Mouse (Mus musculus): ENCODE measurements around the gene Myh2. TPM values are rescaled to one million over a fixed set of nuclear protein-coding genes. Genes with fewer than 3 reads are reported as not detected.

Gene Myh2
- polyA plus RNA-seq, 1 experiment from 2014 or later, result not detected

GRCm38 (mm10) chr11:67221803-67222202 lies 51.0 kb downstream of the Myh2 start:
- H3K36me3 ChIP-seq, result no peaks in the 10 kb centered on the region
- no peak overlapping the region for H3K4me2 ChIP-seq
- no peak overlapping the region for H3K9ac ChIP-seq
- H3K9me3 ChIP-seq, result no peaks in the 10 kb centered on the region
- no peaks in the 10 kb centered on the region for H3K27me3 ChIP-seq
- no peak for ATAC-seq (ENCODE audit: low read depth)
- 94% methylated on average over 8 of the region's 8 CpGs for WGBS
- no peak overlapping the region for H3K27ac ChIP-seq (replicated peaks)
- H3K4me3 ChIP-seq, result no peak overlapping the region
- H3K4me1 ChIP-seq (replicated peaks), result no peaks in the 10 kb centered on the region

DNA sequence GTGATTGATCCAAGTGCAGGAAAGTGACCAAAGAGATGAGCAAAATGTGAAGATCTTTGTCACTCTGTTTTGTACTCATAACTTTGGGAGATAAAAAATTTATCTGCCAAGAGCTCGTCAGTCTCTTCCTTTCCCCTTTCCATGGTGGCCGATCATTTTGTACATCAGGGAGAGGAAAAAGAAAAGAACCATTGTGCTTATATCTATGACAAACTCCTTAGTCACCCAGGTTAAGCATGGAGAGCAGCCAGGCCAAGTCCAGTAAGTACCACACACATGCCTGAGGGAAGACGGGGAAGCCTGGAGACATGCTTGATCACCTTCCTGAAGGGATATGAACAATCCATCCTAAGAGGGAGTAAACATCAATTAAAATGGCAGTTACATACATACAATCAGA lies 53.6 kb downstream of the Myh2 start:
- H3K36me3 ChIP-seq, result no peaks in the 10 kb centered on the region
- H3K27ac ChIP-seq (replicated peaks), result no peak overlapping the region
- ATAC-seq (ENCODE audit: low read depth), result no peak
- no peaks in the 10 kb centered on the region for H3K27me3 ChIP-seq
- H3K4me1 ChIP-seq (replicated peaks), result no peaks in the 10 kb centered on the region
- H3K9me3 ChIP-seq, result no peaks in the 10 kb centered on the region
- H3K4me2 ChIP-seq, result no peak overlapping the region
- no peak overlapping the region for H3K4me3 ChIP-seq
- no peak overlapping the region for H3K9ac ChIP-seq
- WGBS, result 77% methylated on average over 3 of the region's 3 CpGs

- Histone ChIP-seq H3K9me3 (no peaks in the 10 kb centered on the region), H3K4me2 (no peak overlapping the region), H3K4me3 (no peak overlapping the region), H3K9ac (no peak overlapping the region), H3K27ac (replicated peaks) (no peak overlapping the region), H3K4me1 (replicated peaks) (no peaks in the 10 kb centered on the region), H3K36me3 (no peaks in the 10 kb centered on the region), H3K27me3 (no peaks in the 10 kb centered on the region)
- no peak for ATAC-seq (ENCODE audit: low read depth)
- 86% methylated on average over 3 of the region's 3 CpGs for WGBS
Measured at GRCm38 (mm10) chr11:67228731-67229130, 57.9 kb downstream of the Myh2 start.

GRCm38 (mm10) chr11:67229166-67229565 lies 58.3 kb downstream of the Myh2 start:
- Histone ChIP-seq H3K27ac (replicated peaks) (no peak overlapping the region), H3K4me2 (no peak overlapping the region), H3K36me3 (no peaks in the 10 kb centered on the region), H3K9ac (no peak overlapping the region), H3K27me3 (no peaks in the 10 kb centered on the region), H3K4me1 (replicated peaks) (no peaks in the 10 kb centered on the region), H3K4me3 (no peak overlapping the region), H3K9me3 (no peaks in the 10 kb centered on the region)
- no peak for ATAC-seq (ENCODE audit: low read depth)
- WGBS, result 91% methylated on average over 5 of the region's 5 CpGs

DNA sequence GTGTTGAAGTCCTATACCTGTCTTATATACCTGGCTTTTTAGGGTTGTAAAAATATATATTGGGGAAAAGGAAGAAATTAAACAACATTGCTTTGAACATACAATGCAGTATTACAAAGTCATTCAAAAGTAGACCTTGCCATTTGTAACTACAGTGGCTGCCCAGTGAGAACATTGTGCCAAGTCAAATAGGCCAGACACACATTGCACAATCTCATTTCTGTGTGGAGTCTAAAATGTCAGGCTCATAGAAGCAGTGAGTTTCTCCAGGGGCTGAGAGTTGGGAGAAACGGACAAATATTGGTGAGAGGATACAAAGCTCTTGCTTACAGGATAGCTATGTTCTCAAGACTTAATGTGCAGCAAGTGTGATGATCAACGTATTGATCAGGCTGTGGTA lies 59.1 kb downstream of the Myh2 start:
- H3K9me3 ChIP-seq, result no peaks in the 10 kb centered on the region
- H3K9ac ChIP-seq, result no peak overlapping the region
- ATAC-seq (ENCODE audit: low read depth), result no peak
- H3K36me3 ChIP-seq, result no peaks in the 10 kb centered on the region
- WGBS, result 87% methylated on average over 2 of the region's 2 CpGs
- no peak overlapping the region for H3K4me3 ChIP-seq
- no peak overlapping the region for H3K4me2 ChIP-seq
- H3K4me1 ChIP-seq (replicated peaks), result no peaks in the 10 kb centered on the region
- H3K27me3 ChIP-seq, result no peaks in the 10 kb centered on the region
- no peak overlapping the region for H3K27ac ChIP-seq (replicated peaks)

GRCm38 (mm10) chr11:67235639-67236358 lies 65.0 kb downstream of the Myh2 start:
- Histone ChIP-seq H3K27ac (replicated peaks) (no peak overlapping the region), H3K9me3 (no peaks in the 10 kb centered on the region), H3K9ac (no peak overlapping the region), H3K4me3 (no peak overlapping the region), H3K36me3 (no peaks in the 10 kb centered on the region), H3K27me3 (no peaks in the 10 kb centered on the region), H3K4me2 (no peak overlapping the region), H3K4me1 (replicated peaks) (no peaks in the 10 kb centered on the region)
- 64% methylated on average over 5 of the region's 5 CpGs for WGBS
- ATAC-seq (ENCODE audit: low read depth), result no peak

DNA sequence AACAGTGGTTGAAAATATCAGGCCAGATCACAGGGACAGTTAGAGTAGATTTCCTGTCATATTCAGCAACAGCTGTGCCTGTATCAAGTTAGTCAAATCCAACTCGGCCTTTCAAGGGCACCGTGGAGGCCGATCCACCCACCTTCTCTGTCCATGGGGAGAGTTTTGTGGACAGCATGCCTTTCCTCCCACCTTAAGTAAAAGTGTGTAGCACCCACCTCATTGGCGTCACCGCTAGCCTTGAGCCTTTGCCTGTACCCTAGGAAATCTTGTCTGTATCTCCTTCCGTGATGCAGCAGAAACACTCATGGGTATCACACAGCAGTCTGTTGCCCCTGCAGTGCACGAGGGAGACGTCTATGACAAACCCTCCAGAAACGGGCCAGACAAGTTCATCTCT lies 66.0 kb downstream of the Myh2 start:
- Histone ChIP-seq H3K4me3 (no peak overlapping the region), H3K4me1 (replicated peaks) (no peaks in the 10 kb centered on the region), H3K4me2 (no peak overlapping the region), H3K27me3 (no peaks in the 10 kb centered on the region), H3K27ac (replicated peaks) (no peak overlapping the region), H3K9me3 (no peaks in the 10 kb centered on the region), H3K36me3 (no peaks in the 10 kb centered on the region), H3K9ac (no peak overlapping the region)
- WGBS, result 90% methylated on average over 9 of the region's 9 CpGs
- no peak for ATAC-seq (ENCODE audit: low read depth)

- no peak for ATAC-seq (ENCODE audit: low read depth)
- WGBS, result 74% methylated on average over 5 of the region's 5 CpGs
- H3K4me2 ChIP-seq, result no peak within 1 kb of the TSS
Measured at GRCm38 (mm10) chr11:67237481-67238079, 66.8 kb downstream of the Myh2 start, which contains the start of gene Myh4. Gene Myh4 (plus strand): TSS chr11:67238029.

DNA sequence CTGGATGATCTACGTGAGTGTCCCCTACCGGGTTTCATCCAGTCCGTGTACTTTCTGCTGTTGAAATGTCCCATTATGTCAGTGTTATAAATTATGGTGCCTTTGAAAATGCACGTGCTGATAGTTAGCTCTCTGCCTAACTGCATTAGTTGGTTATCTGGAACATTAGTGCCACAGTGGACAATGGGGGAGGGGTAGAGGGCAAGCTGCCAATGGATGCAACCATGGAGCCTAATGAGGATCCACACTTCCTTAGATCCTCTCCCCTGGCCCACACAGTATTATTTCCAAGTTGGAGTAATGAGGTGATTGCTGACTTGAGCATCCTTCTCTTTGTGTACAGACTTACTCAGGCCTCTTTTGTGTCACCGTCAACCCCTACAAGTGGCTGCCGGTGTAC lies 70.2 kb downstream of the Myh2 start:
- Histone ChIP-seq H3K4me3 (no peak overlapping the region), H3K9ac (no peak overlapping the region), H3K27me3 (no peaks in the 10 kb centered on the region), H3K27ac (replicated peaks) (no peak overlapping the region), H3K4me1 (replicated peaks) (no peaks in the 10 kb centered on the region), H3K9me3 (no peaks in the 10 kb centered on the region), H3K36me3 (no peaks in the 10 kb centered on the region), H3K4me2 (no peak overlapping the region)
- 77% methylated on average over 6 of the region's 6 CpGs for WGBS
- ATAC-seq (ENCODE audit: low read depth), result no peak

More at GRCm38 (mm10) chr11:67237481-67238079, 66.8 kb downstream of the Myh2 start, which contains the start of gene Myh4:
- H3K9ac ChIP-seq, result no peak within 1 kb of the TSS
- H3K27ac ChIP-seq (replicated peaks), result no peak within 1 kb of the TSS
- no peaks in the 10 kb centered on the region for H3K36me3 ChIP-seq
- no peak within 1 kb of the TSS for H3K4me3 ChIP-seq
- H3K27me3 ChIP-seq, result no peaks in the 10 kb centered on the region
- H3K4me1 ChIP-seq (replicated peaks), result no peaks in the 10 kb centered on the region
- no peaks in the 10 kb centered on the region for H3K9me3 ChIP-seq

Other genes with a start within 250 kb of the Myh2 start
- not detected in 2 replicates for gene Tmem238l, start 214.4 kb upstream of the Myh2 start, polyA plus RNA-seq (2015; fragmentation: Nextera tagmentation; extraction: Ambion mirVana)
- gene Tmem220, start 145.9 kb upstream of the Myh2 start, polyA plus RNA-seq (2015; fragmentation: Nextera tagmentation; extraction: Ambion mirVana), result 0.87 and 0.98 TPM in 2 replicates
- 38.0 and 41.3 TPM in 2 replicates for gene Adprm, start 118.4 kb upstream of the Myh2 start, polyA plus RNA-seq (2015; fragmentation: Nextera tagmentation; extraction: Ambion mirVana)
- gene Sco1, start 118.4 kb upstream of the Myh2 start, polyA plus RNA-seq (2015; fragmentation: Nextera tagmentation; extraction: Ambion mirVana), result 14.2 and 15.4 TPM in 2 replicates
- 3.7 and 11.5 TPM in 2 replicates for gene Myh3, start 92.7 kb upstream of the Myh2 start, polyA plus RNA-seq (2015; fragmentation: Nextera tagmentation; extraction: Ambion mirVana)
- 0.10 TPM in 1 of 2 replicates, not detected in the other for gene Myh1, start 29.0 kb downstream of the Myh2 start, polyA plus RNA-seq (2015; fragmentation: Nextera tagmentation; extraction: Ambion mirVana)
- not detected in 2 replicates for gene Myh4, start 67.0 kb downstream of the Myh2 start, polyA plus RNA-seq (2015; fragmentation: Nextera tagmentation; extraction: Ambion mirVana)
- 0.71 and 2.3 TPM in 2 replicates for gene Myh8, start 106.1 kb downstream of the Myh2 start, polyA plus RNA-seq (2015; fragmentation: Nextera tagmentation; extraction: Ambion mirVana)
- 0.50 TPM in 1 of 2 replicates, not detected in the other for gene Myh13, start 150.6 kb downstream of the Myh2 start, polyA plus RNA-seq (2015; fragmentation: Nextera tagmentation; extraction: Ambion mirVana)

All from neural tube, embryonic 13.5 days (tissue).